Mouse (Mus musculus) mouse embryonic stem cell (cell line): ENCODE measurements at regions not wholly inside any gene's neighbourhood (a gene's known extent, or its start where the extent isn't known, plus 50 kb on each side); places are given as distances from the start of the nearest gene placed in this dataset.

Source experiments
- in situ Hi-C, 2 experiments: fragments of 300-500 bp; cut with MboI; formaldehyde crosslinking; loops; 1 replicate in 1 of 2; 3 replicates in 1 of 2; pipeline ENCODE4 v1.14.3; 2019 to 2020; ENCODE audit warnings: low sequenced_read_pairs in 2 of 2, low pct_unique_long_range_greater_than_20kb in 1 of 2, mixed read lengths in 1 of 2; ENCODE audit not compliant: unreplicated experiment in 1 of 2

DNA sequence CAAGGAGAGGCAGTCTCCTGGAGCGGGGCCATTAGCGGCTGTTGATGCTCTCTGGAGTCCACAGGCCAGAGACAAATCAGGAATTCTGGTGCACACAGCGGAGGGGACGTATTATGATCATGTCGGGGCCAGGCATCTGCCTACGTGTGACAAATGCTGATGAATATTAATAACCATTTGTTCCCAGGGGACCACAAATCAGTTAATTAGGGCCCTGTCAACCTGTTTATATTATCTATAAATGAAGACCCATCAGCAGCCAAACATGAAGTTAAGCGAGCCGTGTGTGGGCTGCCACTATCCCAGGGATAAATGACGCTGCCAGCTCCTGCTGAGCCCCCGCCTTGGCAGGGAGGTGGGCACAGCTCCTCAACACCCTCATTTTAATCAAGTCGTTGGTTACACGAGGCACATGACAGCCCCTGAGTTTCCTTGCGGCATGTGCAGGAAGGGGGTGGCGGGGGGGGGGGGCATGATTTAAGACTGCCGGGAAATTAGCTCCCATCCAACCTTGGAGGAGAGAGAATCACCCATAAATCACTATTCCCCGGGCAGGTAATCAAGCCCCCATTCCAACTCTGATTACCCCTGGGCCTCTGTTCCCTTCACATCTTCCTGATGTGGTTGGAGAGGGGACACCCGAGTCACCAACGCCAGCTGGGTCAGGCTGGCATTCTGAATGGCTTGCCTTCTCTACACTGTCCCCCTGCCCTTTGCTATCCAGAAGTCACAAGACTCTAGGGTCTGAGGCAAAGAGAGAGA lies 191.1 kb upstream of the Sulf2 start:
- in situ Hi-C loops = loop anchor here in 1 of 2 experiments (25.0 kb wide), 1 partner anchor 259 kb away; no protein-coding TSS in a partner anchor

DNA sequence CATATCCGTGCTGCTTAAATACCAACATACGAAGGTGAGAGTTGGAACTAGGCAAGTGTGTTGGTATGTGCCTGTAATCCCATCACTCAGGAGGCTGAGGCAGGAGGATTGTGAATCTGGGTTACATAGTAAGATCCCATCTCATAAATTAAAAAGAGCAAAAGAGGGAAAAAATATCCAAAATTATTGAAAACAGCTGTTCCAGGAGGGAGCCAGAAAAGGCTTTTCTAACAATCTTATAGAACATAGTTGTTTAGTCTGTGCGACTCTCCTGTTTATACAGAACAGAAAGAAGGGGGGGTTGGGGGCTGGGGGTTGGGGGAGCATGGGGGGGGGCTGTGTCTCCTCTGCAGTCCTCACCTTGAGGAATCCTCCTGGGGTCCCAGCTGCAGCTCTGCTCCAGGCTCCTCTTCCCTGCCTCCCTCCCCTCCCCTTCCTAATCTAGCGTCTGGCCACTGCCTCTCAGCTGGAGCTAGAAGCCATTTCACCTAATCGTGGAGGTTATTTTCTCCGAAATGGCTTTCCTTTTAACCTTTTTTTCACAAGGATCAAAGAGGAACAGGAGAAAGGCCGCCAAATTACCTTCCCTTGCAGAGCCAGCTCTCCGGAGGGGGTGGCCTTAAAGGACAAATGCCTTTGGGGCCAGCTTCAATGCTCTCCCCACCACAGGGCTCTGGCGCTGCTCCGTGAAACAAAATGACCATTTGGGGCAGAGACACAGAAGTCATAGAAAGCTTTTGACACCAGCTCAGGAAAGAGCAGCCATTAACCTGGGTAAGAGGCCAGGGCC lies 188.3 kb upstream of the Sulf2 start:
- in situ Hi-C loops = loop anchor here in 1 of 2 experiments (25.0 kb wide), 1 partner anchor 256 kb away; no protein-coding TSS in a partner anchor

DNA sequence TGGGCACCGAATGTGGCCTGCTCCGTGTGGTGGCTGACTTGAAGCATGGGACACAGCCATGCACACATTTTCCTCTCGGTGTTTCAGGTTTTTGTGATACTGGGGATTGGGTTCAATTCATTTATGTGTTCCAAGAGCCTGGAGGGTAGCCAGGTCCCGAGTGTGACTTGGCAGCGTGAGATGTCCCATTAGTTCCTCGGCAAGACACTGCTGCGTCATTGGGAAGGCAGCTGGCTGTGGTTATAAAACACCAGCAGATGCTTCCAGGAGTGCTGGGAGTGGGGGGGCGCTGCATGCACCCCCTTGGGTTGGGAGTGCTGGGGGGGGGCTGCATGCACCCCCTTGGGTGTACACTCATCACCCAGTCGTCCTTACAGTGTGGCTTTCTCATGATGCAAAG lies 186.9 kb upstream of the Sulf2 start:
- in situ Hi-C loops = loop anchor here in 1 of 2 experiments (25.0 kb wide), 1 partner anchor 255 kb away; no protein-coding TSS in a partner anchor

DNA sequence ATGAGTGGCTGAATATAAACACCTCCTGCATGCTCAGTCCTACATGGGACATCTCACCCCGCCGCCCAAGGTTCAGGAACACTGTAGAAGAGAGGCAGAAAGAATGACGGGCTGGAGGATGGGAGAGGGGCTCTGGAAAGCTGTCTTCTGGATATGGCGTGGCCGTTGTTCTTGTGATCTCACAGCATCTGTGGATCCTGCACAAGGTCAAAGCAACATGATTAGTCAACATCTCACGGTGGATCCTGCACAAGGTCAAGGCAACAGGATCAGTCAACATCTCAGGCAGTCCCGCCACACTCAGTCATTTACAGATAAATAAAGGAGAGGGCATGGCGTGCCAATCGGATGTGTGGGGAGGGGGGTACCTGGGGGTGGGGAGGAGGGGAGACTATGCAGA lies 184.7 kb upstream of the Sulf2 start:
- in situ Hi-C loops = loop anchor here in 1 of 2 experiments (25.0 kb wide), 1 partner anchor 253 kb away; no protein-coding TSS in a partner anchor

DNA sequence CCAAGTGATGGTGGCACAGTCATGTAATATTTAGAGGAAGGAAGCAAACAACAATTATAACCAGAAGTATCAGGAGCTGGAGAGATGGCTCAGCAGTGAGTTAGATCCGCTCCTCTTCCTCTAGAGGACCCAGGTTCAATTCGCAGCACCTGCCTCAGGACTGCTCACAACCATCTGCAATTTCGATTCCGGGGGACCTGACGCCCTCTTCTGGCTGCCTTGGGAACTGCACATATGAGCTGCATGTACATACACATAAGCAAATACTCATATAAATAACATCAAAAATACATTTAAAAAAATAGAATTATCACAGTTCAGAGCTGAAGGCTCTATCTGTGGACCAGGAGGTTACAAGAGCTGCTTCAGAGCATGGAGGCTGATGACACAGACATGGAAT lies 184.0 kb upstream of the Sulf2 start:
- in situ Hi-C loops = loop anchor here (10.0 to 25.0 kb wide), 2 partner anchors 135 to 252 kb away; no protein-coding TSS in a partner anchor

DNA sequence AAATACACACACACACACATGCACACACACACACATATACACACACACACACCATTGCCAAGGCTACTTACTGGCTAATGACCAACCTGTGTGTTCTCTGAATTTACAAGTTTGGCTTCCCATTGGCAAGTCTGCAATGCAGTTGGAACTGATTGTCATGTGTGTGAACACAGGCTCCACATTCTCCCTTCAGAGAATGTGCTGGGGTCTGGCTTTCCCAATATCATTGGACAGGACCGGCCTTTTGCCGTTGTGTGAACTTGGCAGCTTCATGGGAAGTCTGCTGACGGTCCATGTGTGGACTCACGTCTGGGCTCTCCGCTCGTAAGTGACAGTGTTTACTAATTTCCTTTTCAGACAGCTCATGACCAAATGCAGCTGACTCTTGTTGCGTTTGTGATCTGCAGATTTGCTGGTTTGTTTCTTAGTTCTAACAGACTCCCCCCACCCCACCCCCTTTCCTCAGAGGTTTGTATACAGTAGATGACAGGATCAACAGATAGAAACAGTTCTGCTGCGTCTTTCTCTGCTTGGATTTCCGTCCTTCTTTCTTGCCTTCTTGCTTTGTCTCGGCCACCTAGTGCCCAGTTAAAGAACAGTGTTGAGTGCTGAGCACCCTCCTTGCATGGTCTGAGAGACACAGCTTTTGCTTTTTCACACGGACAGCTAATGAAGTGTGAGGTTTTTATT lies 183.1 kb upstream of the Sulf2 start:
- in situ Hi-C loops = loop anchor here (10.0 to 25.0 kb wide), 2 partner anchors 134 to 251 kb away; no protein-coding TSS in a partner anchor

DNA sequence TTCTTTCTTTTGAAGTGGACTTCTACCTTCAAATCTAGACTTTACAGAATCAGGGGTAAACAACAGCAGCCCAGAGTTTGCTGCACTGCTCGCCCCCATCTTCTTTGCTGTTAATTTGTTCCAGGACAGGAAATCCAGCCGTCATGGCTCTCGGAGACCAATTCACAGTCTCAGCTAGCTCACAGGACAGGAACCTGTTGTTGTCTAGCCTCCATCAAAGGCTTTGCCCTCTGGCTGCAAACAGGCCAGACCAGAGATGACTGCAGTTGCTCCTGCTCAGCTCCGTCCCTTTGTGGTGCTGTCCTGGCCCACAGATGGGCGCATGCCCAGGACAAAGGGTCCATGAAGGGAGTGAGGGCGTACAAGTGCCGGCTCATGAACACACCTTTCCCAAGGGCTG lies 182.2 kb upstream of the Sulf2 start:
- in situ Hi-C loops = loop anchor here (10.0 to 25.0 kb wide), 2 partner anchors 133 to 250 kb away; no protein-coding TSS in a partner anchor

DNA sequence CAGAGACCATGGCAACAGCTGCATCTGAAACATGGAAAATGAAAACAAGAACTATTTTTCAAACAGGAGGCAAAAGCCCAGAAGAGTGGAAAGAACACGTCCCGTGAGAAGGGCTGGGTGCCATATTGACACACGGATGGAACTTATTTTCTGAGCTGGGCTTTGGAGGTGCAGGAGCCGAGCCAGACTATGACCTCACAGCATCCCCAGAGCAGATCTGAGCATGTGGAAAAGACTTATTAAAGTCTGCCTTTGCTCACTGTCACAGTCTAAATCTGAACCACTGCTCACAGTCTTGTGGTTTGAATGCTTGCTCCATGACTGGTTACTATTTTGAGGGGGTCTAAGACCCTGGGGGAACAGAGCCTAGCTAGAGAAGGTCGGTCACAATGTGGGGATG lies 180.2 kb upstream of the Sulf2 start:
- in situ Hi-C loops = loop anchor here (10.0 to 25.0 kb wide), 2 partner anchors 131 to 248 kb away; no protein-coding TSS in a partner anchor

DNA sequence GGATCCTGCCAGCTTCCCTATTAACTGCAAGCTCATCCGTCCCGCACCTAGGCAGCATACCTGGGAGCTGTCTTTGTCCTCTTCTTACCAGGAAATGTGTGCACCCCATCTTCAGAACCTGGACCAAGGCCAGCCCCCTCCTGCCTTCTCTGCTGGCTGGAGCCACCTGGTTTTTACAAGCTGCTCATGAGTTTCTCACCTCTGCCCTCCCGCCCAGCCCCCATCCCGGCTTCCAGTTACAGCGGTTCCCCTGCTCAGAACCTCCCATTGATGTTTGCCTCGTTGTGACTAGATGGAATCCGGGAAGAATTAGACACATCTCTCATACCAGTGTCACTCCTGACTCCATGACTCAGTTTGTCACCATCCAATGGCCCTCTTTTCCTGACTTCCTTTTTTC lies 179.1 kb upstream of the Sulf2 start:
- in situ Hi-C loops = loop anchor here (10.0 to 25.0 kb wide), 2 partner anchors 130 to 247 kb away; no protein-coding TSS in a partner anchor

DNA sequence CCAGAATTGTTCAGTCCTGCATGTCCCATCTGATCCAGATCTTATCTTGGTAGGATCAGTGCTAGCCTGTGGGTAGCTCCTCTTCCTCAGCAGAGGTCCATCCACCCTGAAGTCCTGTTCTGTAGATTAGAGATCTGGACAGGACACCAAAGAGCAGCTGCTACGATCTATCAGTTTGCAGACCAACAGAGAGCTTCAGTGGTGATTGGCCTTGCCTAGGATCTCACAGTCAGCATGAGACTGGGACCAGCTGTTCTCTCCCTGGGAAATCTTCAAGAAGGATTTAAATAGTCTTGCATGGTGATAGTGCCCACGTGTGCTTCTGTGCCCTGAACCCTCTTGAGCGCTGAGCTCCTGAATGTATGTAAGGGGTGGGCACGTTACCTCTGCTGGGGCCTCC lies 178.4 kb upstream of the Sulf2 start:
- in situ Hi-C loops = loop anchor here (10.0 to 25.0 kb wide), 2 partner anchors 129 to 247 kb away; no protein-coding TSS in a partner anchor

DNA sequence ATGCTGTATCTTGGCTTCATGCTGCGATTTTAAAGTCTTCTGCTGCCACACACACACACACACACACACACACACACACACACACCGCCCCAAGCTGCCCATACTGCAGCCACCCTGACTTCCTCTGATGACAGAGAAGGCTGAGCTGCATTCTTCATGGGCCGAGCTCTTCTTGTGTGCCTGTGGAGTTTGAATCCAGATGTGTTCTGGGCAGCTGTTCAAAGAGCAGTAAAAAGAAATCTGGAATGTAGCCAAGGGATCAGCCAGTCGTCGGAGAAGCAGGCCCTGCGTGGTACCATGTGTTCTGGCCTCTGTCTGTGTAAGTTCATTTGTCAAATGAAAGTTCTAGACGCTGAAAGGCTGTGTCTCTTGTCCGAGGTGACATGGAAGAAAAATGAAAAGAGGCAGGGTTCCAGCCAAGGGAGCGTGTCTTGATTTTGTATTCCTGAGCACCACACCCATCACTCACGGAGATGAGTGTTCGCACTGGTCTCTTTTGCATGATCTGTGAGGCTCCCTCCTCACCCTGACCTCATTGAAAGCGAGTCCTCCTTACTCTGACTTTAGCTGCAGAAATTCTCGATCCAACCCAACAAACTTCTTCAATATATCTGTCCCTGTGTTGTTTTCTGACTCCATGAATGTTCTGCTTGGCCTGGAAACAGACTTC lies 177.4 kb upstream of the Sulf2 start:
- in situ Hi-C loops = loop anchor here (10.0 to 25.0 kb wide), 2 partner anchors 128 to 246 kb away; no protein-coding TSS in a partner anchor

DNA sequence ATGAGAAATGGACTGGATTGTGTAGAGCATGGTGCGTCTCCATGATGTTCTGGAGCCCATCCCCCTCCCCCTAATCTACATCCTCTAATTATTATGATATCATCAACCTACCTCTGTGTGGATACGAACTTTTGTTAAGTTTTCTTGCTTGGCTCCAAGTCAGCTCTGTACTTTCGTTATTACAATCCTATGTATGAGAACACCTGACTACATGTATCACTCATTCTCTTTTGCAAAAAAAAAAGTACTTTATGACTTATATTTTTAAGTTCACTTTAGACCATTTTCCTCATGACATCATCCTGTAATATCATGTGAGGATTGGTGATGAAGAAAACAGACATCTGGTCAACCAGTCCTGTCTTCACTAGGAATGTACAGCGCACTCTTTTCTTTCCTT lies 175.7 kb upstream of the Sulf2 start:
- in situ Hi-C loops = loop anchor here (10.0 to 25.0 kb wide), 2 partner anchors 126 to 244 kb away; no protein-coding TSS in a partner anchor

DNA sequence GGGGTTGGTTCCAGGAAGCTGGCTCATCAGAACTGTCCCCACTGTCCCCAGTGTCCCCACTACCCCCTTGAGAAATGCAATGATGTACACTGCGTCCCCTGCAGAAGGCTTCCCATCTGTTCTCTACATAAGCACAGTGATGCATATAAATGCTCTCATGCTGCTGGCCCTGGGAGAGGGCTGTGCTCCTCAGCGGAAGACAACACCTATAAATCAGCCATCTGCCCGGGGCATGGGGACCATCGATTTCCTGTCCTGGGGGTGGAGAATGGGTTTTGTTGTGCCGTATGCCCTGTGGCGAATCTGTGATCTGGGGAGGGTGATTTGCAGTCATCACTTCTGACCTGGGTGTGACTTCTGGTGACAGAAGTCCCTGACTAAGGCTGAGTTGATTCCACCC lies 174.9 kb upstream of the Sulf2 start:
- in situ Hi-C loops = loop anchor here (10.0 to 25.0 kb wide), 2 partner anchors 126 to 243 kb away; no protein-coding TSS in a partner anchor

DNA sequence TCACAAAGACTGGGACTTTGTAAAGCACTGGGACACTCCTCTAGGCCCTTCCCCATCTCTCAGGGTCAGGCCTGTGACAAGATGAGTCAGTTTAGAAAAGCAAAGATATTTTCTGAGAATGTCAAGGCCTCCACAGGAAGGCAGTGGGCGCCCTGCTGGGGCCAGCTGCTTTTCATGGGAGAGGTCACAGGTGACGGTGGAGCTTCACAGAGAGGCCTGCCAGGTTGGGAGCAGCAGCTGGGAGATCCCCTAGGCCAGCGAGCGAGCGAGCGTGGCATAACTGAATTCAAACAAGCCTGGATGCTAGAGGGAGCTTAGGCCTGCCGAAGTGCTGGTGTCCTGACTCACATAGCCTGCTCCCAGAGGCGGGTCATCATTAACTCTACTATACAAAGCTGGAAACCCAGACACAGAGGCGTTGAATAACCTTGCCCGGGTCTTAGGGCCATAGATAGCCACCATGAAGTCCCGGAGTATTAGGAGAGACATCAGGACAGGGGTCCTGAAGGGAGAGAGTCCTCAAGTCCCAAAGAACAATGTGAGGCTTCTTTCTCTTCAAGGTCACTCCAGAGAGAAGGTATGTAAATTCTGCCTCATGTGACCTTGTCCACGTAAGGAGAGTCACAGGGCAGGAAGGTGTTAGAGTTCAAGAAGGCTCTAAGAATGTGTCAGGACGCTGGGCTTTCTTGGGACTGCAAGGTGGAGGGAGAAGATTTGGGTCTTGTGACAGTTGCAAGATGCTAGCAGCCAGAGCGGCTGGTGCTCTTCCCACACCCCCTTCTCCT lies 174.3 kb upstream of the Sulf2 start:
- in situ Hi-C loops = loop anchor here (10.0 to 25.0 kb wide), 2 partner anchors 125 to 242 kb away; no protein-coding TSS in a partner anchor

DNA sequence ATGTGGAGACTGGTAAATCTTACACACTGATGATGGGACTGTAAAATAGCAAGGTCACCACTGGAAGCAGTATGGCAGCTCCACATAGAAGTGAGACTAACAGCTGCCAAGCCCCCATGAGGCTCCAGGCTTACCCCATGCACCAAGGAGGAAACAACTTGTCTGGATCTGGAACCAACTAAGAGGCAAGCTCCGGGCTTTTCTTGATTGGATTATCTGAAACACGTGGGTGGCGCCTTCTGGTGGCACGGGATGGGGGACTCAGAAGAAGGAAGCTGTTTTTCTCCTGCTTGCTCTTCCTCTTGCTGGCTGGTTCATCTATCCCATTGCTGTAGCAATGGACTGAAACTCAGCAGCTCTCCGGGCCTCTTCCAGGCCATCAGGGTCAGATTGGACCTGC lies 171.5 kb upstream of the Sulf2 start:
- in situ Hi-C loops = loop anchor here in 1 of 2 experiments (25.0 kb wide), 1 partner anchor 240 kb away; no protein-coding TSS in a partner anchor

DNA sequence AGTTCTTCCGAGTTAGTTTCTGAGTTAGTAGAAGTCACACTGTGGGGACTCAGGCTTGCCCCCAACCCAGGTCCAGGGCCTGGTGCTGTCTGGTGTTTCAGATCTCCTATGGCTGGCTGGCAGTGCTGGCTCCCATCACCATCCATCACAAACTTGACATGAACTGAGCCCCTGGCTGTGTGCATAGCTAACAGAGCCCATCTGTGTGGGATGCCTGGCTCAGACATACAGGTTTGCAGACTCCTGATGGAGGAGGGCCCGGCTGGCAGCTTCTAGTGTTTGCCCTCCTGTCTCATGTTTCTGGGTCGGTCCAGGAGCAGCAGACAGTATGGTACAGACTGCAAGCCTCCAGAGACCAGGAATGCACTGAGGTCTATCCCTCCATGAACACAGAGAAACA lies 169.5 kb upstream of the Sulf2 start:
- in situ Hi-C loops = loop anchor here in 1 of 2 experiments (25.0 kb wide), 1 partner anchor 238 kb away; no protein-coding TSS in a partner anchor

DNA sequence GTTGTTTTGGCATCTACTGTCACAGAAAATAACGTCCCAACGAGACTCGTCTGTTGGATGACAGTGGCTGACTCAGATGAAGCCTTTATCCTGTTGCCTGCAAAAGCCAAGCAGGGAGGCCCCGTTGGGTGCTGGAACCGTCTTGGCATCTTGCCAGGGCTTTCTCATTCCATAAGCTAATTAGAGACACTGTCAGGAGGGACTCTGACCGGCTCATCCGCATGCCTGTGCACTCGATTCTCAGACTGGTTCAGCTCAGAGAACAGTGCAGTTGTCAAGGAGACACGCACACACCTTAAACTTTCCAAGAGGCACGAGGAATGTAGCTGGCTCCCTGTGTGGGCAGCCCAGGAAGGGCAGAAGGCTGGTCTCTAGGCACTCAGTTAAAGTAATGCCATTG lies 169.0 kb upstream of the Sulf2 start:
- in situ Hi-C loops = no loop called here
